Mouse (Mus musculus) cerebellum, postnatal 4 days (tissue): Measurements from ENCODE around the gene Map4k1.

Experiments used
- DNase-seq, 2 experiments: peaks; one replicate each; pipeline ENCODE4 v3.0.0; 2022; ENCODE audit warnings: low spot score in 2 of 2, mixed read lengths in 1 of 2

Gene Map4k1

DNA sequence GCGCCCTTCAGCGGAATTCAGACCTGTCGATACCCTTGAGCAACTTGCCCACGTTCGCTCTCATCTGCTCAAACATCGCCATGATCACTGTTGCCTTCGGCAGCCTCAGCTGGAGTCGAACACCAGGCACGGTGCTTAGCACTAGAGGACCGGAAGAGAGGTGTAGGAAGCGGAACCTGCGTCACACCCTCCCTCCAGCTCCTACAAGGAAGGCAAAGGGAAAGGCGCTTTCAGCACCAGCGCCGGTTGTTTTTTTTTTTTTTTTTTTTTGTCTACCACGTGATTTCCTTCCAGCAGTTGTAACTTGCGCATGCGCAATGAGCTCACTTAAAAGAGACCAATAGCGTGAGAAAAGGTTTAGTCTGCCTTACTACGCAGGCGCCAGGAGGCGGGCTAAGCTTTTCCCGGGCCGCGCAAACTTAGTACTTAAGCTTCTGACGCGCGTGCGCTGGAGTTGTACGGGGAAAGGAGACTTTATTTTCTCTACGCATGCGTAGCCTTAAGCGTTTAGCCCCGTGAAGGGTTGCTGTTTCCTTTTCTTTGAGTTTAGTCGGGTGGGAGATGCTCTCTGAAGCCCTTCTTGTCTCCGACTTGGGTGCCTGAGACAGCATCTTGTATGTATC, at the start of gene Map4k1, which contains the start of gene Eif3k:
Gene Map4k1 (plus strand): TSS at position 400 of the 623 bp plus-strand sequence.
Gene Eif3k (minus strand): TSS at position 214 of the 623 bp plus-strand sequence.
- DNase-seq: peak; percentile 79 to 93

- no peak for DNase-seq
Observed at GRCm38 (mm10) chr7:28932421-28933041, 49.3 kb upstream of the Map4k1 start.

DNA sequence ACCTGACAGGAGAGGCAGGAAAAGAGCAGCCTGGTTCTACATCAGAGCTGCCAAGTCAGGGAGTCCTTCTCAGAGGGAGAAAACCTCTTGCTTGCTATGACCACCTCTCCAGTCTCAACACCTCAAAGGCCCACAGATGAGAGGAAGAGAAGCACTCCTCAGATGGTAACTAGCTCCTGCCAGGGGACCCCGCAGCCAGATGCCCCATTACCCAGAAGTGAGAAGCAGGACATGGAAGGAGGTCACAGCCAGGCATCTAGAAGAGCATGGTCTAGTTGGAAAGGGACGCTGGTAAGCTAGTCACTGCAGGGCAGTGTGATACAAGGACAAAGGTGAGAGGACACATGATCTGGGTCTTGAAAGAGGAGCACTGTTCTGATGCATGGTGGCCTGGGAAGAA, 48.0 kb upstream of the Map4k1 start:
- DNase-seq: no peak

DNA sequence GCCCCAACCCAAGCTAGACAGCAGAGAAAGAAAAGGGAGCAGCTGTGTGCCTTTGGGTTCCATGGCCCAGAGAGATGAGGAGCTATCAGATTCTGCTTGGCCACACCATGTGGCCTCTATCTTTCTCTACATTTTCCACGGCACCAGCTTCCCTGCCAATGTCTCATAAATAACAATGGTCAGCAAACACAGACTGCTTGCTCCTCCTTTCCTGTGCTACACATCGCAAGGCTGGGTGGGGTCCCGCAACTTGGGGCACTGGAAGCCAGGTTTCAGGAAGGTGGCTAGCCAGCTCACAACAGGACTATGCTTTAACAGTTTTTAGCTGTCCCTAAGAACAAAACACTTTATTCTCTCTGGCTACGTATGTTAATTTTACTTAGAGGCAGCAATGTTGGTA, 45.1 kb upstream of the Map4k1 start:
- no peak for DNase-seq

DNA sequence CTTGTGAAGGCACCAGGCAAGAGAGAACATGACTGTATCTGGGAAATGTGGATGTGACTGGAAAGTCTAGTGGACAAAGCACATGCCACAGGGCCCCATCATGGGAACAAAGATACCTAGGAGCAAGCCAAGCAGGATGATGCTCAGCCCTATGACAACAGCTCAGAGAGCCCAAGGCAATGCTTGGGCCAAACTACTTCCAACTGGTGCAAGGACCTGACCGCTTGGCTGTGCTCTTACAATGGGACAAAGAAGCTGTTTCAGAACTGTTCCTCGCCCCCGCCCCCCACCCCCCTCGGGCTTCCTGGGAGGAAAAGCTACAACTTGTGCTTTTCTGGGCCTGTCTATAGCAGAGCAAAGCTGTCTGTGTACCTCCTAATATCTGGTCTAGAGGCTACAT, 43.2 kb upstream of the Map4k1 start:
- no peak for DNase-seq

GRCm38 (mm10) chr7:28939418-28940183, 42.2 kb upstream of the Map4k1 start:
- DNase-seq: no peak

DNA sequence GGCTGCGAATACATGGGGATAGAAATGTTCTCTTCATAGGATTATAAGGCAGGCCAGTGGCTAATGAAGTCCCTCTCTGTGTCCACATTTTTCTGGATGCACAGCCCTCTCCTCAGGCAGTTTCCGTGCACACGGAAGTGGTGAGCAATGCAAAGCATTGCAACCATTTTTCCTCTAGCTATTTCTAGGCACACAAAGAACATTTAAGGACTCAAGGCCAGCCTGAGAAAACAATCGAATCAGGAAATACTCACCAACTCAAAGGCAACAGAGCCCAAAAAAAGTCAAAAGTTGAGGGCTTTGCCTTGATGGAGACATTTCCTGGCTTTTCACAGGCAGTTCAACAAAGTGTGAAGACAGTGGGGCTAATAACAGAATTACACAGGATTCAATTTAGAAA, 40.7 kb upstream of the Map4k1 start:
- no peak for DNase-seq

- DNase-seq: no peak
Observed at GRCm38 (mm10) chr7:28941542-28941941, 40.3 kb upstream of the Map4k1 start.

DNA sequence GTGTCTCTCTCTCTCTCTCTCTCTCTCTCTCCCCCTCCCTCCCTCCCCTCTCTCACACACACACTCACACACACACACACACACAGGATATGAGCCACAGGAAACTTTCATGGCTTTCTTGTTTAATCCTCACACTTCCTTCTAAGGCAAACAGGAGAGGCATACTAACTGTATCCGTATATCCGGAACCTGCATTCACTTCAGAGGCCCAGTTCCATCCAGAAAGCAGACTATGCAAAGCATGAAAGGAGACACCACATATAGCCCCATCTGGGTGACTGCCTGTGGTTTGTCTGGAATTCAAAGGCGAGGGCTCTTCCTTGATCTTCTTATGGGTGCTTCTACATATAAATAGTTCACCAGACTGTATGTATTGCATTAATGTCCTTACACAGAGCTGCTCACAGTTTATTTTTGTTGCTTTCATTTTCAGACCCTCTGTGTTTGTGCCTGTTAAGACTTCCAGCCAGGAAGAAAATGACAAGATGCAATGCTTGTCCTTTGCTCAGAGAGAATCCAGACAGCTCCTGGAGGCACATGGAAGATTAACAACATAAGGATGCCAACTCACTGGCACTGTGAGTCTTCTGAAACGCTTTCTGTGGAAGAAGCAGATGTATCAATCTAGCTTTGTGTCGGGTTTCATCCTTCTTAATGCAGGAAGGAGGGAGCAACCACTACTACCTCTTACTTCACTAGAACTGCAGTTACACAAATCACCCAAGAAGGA, 38.2 kb upstream of the Map4k1 start:
- no peak for DNase-seq

GRCm38 (mm10) chr7:28944756-28945415, 37.0 kb upstream of the Map4k1 start:
- DNase-seq: no peak

GRCm38 (mm10) chr7:28945416-28946270, 36.2 kb upstream of the Map4k1 start:
- DNase-seq: no peak

GRCm38 (mm10) chr7:28946271-28946610, 35.6 kb upstream of the Map4k1 start:
- DNase-seq: no peak

GRCm38 (mm10) chr7:28948746-28949145, 33.1 kb upstream of the Map4k1 start:
- no peak for DNase-seq

DNA sequence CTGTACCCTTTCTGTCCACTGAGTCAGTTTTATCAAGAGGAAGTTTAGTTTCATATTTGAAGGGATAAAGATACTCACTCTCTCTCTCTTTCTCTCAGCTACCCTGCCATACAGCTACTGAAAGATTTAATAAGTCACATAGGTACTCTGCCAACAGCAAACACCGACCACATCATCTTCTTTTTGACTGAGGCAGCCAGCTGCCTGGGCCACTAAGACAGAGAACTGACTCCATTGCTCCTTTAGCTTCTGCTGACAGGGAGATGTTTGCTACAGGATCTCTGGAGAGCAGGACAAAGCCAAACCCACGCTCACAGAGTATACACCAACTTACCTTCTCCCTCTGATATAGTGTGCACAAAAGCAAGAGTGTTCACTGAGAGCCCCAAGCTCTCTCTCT, 32.6 kb upstream of the Map4k1 start:
- no peak for DNase-seq

DNA sequence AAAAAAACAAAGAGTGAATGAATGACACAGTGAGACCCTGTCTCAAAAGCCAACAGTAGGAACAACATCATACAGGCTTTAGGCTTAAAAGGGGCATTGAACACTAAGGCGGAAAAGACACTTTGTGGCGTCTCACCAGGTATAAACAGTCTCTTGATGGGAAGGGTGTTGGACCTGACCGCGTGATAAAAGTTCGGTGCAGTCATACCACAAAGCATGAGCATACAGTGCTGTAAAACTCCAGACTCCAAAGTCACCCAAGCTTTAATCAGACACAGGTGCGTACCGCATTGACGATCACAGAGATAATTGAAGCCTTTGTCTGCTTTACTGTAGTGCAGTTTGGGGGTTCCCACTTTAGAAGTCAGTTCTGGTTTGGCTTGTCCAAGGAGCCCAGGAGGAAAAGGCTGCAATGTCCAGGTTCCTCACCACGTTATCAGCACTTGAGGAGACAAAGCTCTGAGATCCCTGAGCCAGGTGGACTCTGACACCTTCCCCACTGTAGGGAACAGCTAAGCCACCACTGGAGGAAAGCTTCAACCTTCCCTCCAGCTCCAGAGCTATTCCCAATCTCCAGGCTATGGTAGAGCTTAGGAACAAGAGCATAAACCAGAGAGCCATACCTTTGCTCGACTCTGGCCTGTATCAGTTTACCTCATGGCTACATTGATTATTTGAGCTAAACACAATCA, 31.4 kb upstream of the Map4k1 start:
- no peak for DNase-seq

GRCm38 (mm10) chr7:28951764-28952163, 30.1 kb upstream of the Map4k1 start:
- no peak for DNase-seq

DNA sequence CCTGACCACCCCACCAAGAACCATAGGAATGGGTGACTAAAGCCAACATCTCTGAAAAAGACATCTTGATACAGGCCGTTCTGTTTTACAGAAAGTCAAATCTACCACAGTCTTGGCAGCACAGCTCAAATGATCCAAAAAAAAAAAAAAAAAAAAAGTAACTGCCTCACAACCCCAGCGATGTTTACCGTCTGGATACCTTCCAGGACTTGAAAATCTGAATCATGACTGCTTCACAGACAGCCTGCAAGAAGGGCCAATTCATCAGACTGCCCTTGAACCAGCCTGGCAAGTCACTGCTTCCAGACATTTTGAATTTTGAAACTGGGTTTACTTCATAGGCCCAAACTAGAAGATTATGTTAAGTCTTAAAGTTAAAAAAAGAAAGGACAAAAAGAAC, 29.1 kb upstream of the Map4k1 start:
- DNase-seq: no peak

GRCm38 (mm10) chr7:28953476-28954376, 28.1 kb upstream of the Map4k1 start:
- no peak for DNase-seq

- no peak for DNase-seq
Observed at GRCm38 (mm10) chr7:28954773-28955172, 27.1 kb upstream of the Map4k1 start.
